ENCODE assay signal across 9 mouse cellular contexts in the genomic region with DNA sequence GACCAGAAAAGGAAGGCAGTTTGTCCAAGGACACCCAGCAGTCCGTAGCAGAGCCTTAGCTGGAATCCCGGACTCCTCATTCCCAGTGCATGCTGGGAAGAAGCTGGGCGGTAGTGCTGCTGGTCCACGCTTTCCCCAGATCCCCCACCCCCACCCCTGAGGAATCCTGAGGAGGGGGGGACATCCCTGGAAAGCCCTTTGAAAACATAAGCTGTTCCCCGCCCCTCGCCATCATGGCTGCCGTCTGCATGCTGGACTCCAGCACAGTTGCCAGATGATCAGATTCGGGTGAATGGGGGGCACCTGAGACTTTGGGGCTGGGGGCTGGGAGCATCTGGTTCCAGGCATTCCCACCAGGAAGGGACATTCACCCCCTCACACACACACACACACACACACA.
DNase-seq lines count a peak whose midpoint lies in the region; ATAC-seq lines count a peak whose summit lies in the region.
"Had no signal": no experiment of that assay in that cellular context is flagged by ENCODE, and none has a peak within 500 bp of the region (broad histone marks: within the 10 kb centered on the region; RNA-seq: fewer than 3 reads in every experiment).

No protein-coding gene starts in this region.

- peaks cover 19% of the 10 kb centered on the region for H3K4me1 ChIP-seq in embryonic facial prominence, embryonic 12.5 days
- peaks cover 13% of the 10 kb centered on the region for H3K4me1 ChIP-seq in intestine, embryonic 15.5 days (replicated peaks)

- 24% methylated on average over 8 of the region's 8 CpGs for WGBS in embryonic facial prominence, embryonic 12.5 days
- 44% methylated on average over 8 of the region's 8 CpGs for WGBS in intestine, embryonic 15.5 days

- peak overlapping the region; percentile 81 for H3K27ac ChIP-seq in embryonic facial prominence, embryonic 12.5 days
- H3K27ac ChIP-seq in intestine, embryonic 15.5 days = no peak overlapping the region

- 0 out of 2 replicates have a peak overlapping the region, but pooled peaks have one; percentile 11 for H3K9ac ChIP-seq in embryonic facial prominence, embryonic 12.5 days
- H3K9ac ChIP-seq in intestine, embryonic 15.5 days = no peak overlapping the region

- no peak overlapping the region for H3K4me3 ChIP-seq in embryonic facial prominence, embryonic 12.5 days
- no peak overlapping the region for H3K4me3 ChIP-seq in intestine, embryonic 15.5 days (replicated peaks)

- peak; percentile 15 for DNase-seq in lung, postnatal 10 days
- no peak for DNase-seq in lung, adult 18-20 months
- DNase-seq in retina, embryonic 14.5 days (ENCODE audit: low spot score) = peak; percentile 41
- DNase-seq in Muller cell, postnatal 12 days (ENCODE audit: inconsistent ontology term) = no peak
- DNase-seq in heart, adult 18-20 months = no peak
- no peak for DNase-seq in kidney, adult 9 months
- DNase-seq: layer of hippocampus, postnatal 36 days had no signal

- H3K36me3 ChIP-seq in embryonic facial prominence, embryonic 12.5 days = no peaks in the 10 kb centered on the region
- H3K36me3 ChIP-seq in intestine, embryonic 15.5 days = no peaks in the 10 kb centered on the region

- H3K9me3 ChIP-seq in embryonic facial prominence, embryonic 12.5 days = no peaks in the 10 kb centered on the region
- H3K9me3 ChIP-seq in intestine, embryonic 15.5 days = no peaks in the 10 kb centered on the region

- H3K4me2 ChIP-seq in embryonic facial prominence, embryonic 12.5 days (replicated peaks) = peak overlapping the region; percentile 33
- peak overlapping the region; percentile 11; the same call in 1 of the 2 replicates for H3K4me2 ChIP-seq in intestine, embryonic 15.5 days (replicated peaks)

- H3K27me3 ChIP-seq in embryonic facial prominence, embryonic 12.5 days = 0 out of 2 replicates have a peak, but pooled peaks cover 4% of the 10 kb centered on the region
- H3K27me3 ChIP-seq in intestine, embryonic 15.5 days (replicated peaks) = no peaks in the 10 kb centered on the region

- no peak for ATAC-seq in embryonic facial prominence, embryonic 12.5 days (ENCODE audit: insufficient number of reproducible peaks, insufficient read depth, low FRiP score, low TSS enrichment)
- 0 out of 2 replicates have a peak, but pooled peaks have one; percentile 49 for ATAC-seq in intestine, embryonic 15.5 days

Comparison
In these comparisons a context has a peak if more than half of its experiments do, and no peak if none do; other contexts are left out.
1. DNase-seq: peak in lung, postnatal 10 days (single experiment) and retina, embryonic 14.5 days (single experiment); none in lung, adult 18-20 months (0 of 2), Muller cell, postnatal 12 days (single experiment), heart, adult 18-20 months (0 of 2) and kidney, adult 9 months (single experiment).